Mouse (Mus musculus) forebrain, embryonic 15.5 days (tissue): ENCODE measurements at regions not wholly inside any gene's neighbourhood (a gene's known extent, or its start where the extent isn't known, plus 50 kb on each side); places are given as distances from the start of the nearest gene placed in this dataset.

ENCODE experiments used
- ATAC-seq: fragments of 200-750 bp; cut with Nextera tagmentation; replicated peaks from 2 replicates; pipeline ENCODE4 v1.8.0; 2017; ENCODE audit warnings: mild to moderate bottlenecking, moderate TSS enrichment, moderate library complexity
- H3K27ac ChIP-seq: fragments of 300-500 bp; sonication (generic); replicated peaks from 2 replicates; pipeline ENCODE4 v1.5.1; 2015; ENCODE audit warnings: mild to moderate bottlenecking, inconsistent platforms
- H3K27me3 ChIP-seq: fragments of 300-500 bp; sonication (generic); 2 replicates; pipeline ENCODE4 v1.6.1; 2015; ENCODE audit warnings: inconsistent platforms
- H3K36me3 ChIP-seq: fragments of 300-500 bp; sonication (generic); 2 replicates; pipeline ENCODE4 v1.6.1; 2015; ENCODE audit warnings: mild to moderate bottlenecking, inconsistent platforms
- H3K4me1 ChIP-seq: fragments of 300-500 bp; sonication (generic); 2 replicates; pipeline ENCODE4 v1.6.1; 2015; ENCODE audit warnings: inconsistent platforms
- H3K4me2 ChIP-seq: fragments of 300-500 bp; sonication (generic); replicated peaks from 2 replicates; pipeline ENCODE4 v1.6.1; 2015; ENCODE audit warnings: mild to moderate bottlenecking, inconsistent platforms
- H3K4me3 ChIP-seq: fragments of 300-500 bp; sonication (generic); 2 replicates; pipeline ENCODE4 v1.5.1; 2015; ENCODE audit warnings: mild to moderate bottlenecking, inconsistent platforms
- H3K9ac ChIP-seq: fragments of 300-500 bp; sonication (generic); replicated peaks from 2 replicates; pipeline ENCODE4 v1.6.1; 2015; ENCODE audit warnings: mild to moderate bottlenecking, inconsistent platforms
- H3K9me3 ChIP-seq: fragments of 300-500 bp; sonication (generic); 2 replicates; pipeline ENCODE4 v1.6.1; 2016; ENCODE audit warnings: inconsistent platforms
- WGBS: fragments of 180-500 bp; shearing (Covaris S2); methylation state at CpG from one replicate; pipeline ENCODE4 v1.1.7; 2015; ENCODE audit warnings: mixed read lengths; 5-methylcytosine and 5-hydroxymethylcytosine counted together

- Histone ChIP-seq H3K27ac (no peak overlapping the region), H3K9me3 (no peaks in the 10 kb centered on the region), H3K36me3 (no peaks in the 10 kb centered on the region), H3K27me3 (no peaks in the 10 kb centered on the region), H3K4me1 (no peaks in the 10 kb centered on the region), H3K4me2 (no peak overlapping the region), H3K9ac (no peak overlapping the region), H3K4me3 (no peak overlapping the region)
- no peak for ATAC-seq
Observed at GRCm38 (mm10) chr10:74722971-74723370, 244.0 kb upstream of the Gnaz start.

GRCm38 (mm10) chr10:74749446-74749845 lies 217.5 kb upstream of the Gnaz start:
- no peak overlapping the region for H3K4me3 ChIP-seq
- H3K9ac ChIP-seq: no peak overlapping the region
- no peak overlapping the region for H3K27ac ChIP-seq
- H3K27me3 ChIP-seq: no peaks in the 10 kb centered on the region
- ATAC-seq: no peak
- H3K4me1 ChIP-seq: no peaks in the 10 kb centered on the region
- H3K36me3 ChIP-seq: no peaks in the 10 kb centered on the region
- H3K9me3 ChIP-seq: no peaks in the 10 kb centered on the region
- H3K4me2 ChIP-seq: no peak overlapping the region
- 96% methylated on average over 2 of the region's 2 CpGs for WGBS

- no peaks in the 10 kb centered on the region for H3K9me3 ChIP-seq
- no peak overlapping the region for H3K27ac ChIP-seq
- H3K4me1 ChIP-seq: no peaks in the 10 kb centered on the region
- ATAC-seq: no peak
- H3K27me3 ChIP-seq: no peaks in the 10 kb centered on the region
- no peak overlapping the region for H3K9ac ChIP-seq
- H3K36me3 ChIP-seq: no peaks in the 10 kb centered on the region
- no peak overlapping the region for H3K4me2 ChIP-seq
- H3K4me3 ChIP-seq: no peak overlapping the region
Observed at GRCm38 (mm10) chr10:74750879-74751278, 216.1 kb upstream of the Gnaz start.

DNA sequence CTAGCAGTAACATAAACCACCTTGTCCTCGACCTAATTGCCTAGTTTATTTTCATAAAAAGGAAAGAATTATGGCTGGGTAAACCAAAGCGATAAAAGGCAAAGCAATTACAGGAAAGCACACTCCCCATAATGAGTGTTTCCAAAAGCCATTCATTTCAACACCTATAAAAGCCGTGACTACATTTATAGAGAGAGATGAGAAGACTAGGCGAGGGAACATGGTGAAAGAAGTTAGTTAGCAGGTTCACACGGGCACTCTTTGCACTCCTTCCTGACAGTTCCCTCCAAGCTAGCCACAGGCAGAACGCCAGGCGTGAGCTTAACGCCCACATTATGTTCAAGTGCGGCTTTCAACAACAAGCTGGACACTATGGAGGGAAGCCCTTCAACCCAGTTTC lies 206.2 kb upstream of the Gnaz start:
- Histone ChIP-seq H3K9ac (no peak overlapping the region), H3K36me3 (no peaks in the 10 kb centered on the region), H3K9me3 (no peaks in the 10 kb centered on the region), H3K4me2 (no peak overlapping the region), H3K27ac (no peak overlapping the region), H3K27me3 (no peaks in the 10 kb centered on the region), H3K4me3 (no peak overlapping the region), H3K4me1 (no peaks in the 10 kb centered on the region)
- 59% methylated on average over 9 of the region's 9 CpGs for WGBS
- ATAC-seq: no peak

GRCm38 (mm10) chr10:74789245-74789644 lies 177.7 kb upstream of the Gnaz start:
- H3K9ac ChIP-seq: no peak overlapping the region
- no peaks in the 10 kb centered on the region for H3K36me3 ChIP-seq
- no peaks in the 10 kb centered on the region for H3K4me1 ChIP-seq
- H3K4me3 ChIP-seq: no peak overlapping the region
- H3K9me3 ChIP-seq: no peaks in the 10 kb centered on the region
- H3K27me3 ChIP-seq: no peaks in the 10 kb centered on the region
- no peak overlapping the region for H3K27ac ChIP-seq
- no peak overlapping the region for H3K4me2 ChIP-seq
- no peak for ATAC-seq
- 90% methylated on average over 2 of the region's 2 CpGs for WGBS

DNA sequence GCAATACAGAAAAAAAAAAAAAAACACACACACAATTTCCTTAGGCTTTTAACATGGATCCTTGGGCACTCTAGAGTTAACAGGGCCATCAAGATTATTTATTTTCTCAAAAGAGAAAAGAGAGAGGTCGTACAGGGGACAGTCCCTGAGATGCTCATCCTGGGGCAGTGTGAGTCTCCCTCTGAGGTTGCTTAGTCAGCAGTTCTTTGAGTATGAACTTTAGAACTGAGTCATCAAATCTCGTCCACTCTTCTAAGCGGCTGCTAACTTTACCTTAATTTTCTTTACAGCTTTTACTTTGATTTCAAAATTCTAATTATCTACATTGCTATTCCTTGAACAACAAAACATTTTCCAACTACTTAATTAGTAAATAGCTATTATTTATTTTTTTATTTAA lies 177.0 kb upstream of the Gnaz start:
- H3K9me3 ChIP-seq: no peaks in the 10 kb centered on the region
- no peaks in the 10 kb centered on the region for H3K36me3 ChIP-seq
- WGBS: 69% methylated on average over 3 of the region's 3 CpGs
- no peaks in the 10 kb centered on the region for H3K27me3 ChIP-seq
- H3K4me1 ChIP-seq: no peaks in the 10 kb centered on the region
- no peak overlapping the region for H3K9ac ChIP-seq
- no peak overlapping the region for H3K4me3 ChIP-seq
- H3K4me2 ChIP-seq: no peak overlapping the region
- H3K27ac ChIP-seq: no peak overlapping the region
- no peak for ATAC-seq

GRCm38 (mm10) chr10:74823395-74823794 lies 143.6 kb upstream of the Gnaz start:
- Histone ChIP-seq H3K4me1 (no peaks in the 10 kb centered on the region), H3K4me2 (no peak overlapping the region), H3K36me3 (no peaks in the 10 kb centered on the region), H3K4me3 (no peak overlapping the region), H3K27me3 (no peaks in the 10 kb centered on the region), H3K9me3 (no peaks in the 10 kb centered on the region), H3K27ac (no peak overlapping the region), H3K9ac (no peak overlapping the region)
- ATAC-seq: no peak

GRCm38 (mm10) chr10:74834359-74834758 lies 132.6 kb upstream of the Gnaz start:
- no peak overlapping the region for H3K27ac ChIP-seq
- no peak overlapping the region for H3K9ac ChIP-seq
- 67% methylated on average over 2 of the region's 2 CpGs for WGBS
- H3K9me3 ChIP-seq: no peaks in the 10 kb centered on the region
- no peaks in the 10 kb centered on the region for H3K36me3 ChIP-seq
- no peaks in the 10 kb centered on the region for H3K4me1 ChIP-seq
- no peak overlapping the region for H3K4me2 ChIP-seq
- H3K4me3 ChIP-seq: no peak overlapping the region
- no peaks in the 10 kb centered on the region for H3K27me3 ChIP-seq
- ATAC-seq: no peak

GRCm38 (mm10) chr10:74848372-74848771 lies 118.6 kb upstream of the Gnaz start:
- Histone ChIP-seq H3K36me3 (no peaks in the 10 kb centered on the region), H3K27ac (no peak overlapping the region), H3K9me3 (no peaks in the 10 kb centered on the region), H3K4me1 (no peaks in the 10 kb centered on the region), H3K4me2 (no peak overlapping the region; the same call in 1 of the 2 replicates), H3K4me3 (no peak overlapping the region), H3K9ac (no peak overlapping the region), H3K27me3 (no peaks in the 10 kb centered on the region)
- ATAC-seq: peak; percentile 91
- WGBS: 7% methylated on average over 7 of the region's 7 CpGs

DNA sequence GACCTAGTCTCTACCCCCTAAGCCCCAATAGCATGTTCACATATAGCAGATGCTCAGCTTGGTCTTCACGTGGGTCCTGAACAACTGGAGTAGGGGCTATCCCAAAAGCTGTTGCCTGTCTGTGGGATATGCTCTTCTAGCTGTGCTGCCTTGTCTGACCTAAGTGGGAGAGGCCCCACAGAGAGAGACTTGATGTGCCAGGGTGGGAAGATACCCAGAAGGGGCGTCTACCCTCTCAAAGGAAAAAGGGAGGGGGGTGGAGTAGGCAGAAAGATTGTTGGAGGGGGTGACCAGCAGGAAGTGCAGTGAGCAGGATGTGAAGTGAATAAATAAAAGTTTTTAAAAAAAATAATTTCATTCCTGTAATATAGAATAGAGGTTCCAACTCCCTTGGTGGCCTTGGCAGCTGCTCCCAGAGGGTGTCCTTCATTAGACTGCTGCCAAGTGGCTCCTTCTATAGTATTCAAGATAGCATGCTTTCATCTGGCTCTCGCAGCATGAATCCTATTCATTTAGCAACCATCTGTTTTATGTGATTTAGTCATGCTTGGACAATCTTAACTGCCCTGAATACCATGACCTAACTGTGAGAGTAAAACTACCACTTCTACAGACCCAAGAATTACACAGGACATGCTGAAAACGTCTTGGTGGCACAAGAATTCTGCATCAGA lies 111.8 kb upstream of the Gnaz start:
- no peak overlapping the region for H3K4me2 ChIP-seq
- H3K27ac ChIP-seq: no peak overlapping the region
- peak; percentile 55 for ATAC-seq
- H3K36me3 ChIP-seq: no peaks in the 10 kb centered on the region
- no peaks in the 10 kb centered on the region for H3K9me3 ChIP-seq
- no peaks in the 10 kb centered on the region for H3K27me3 ChIP-seq
- peaks cover 4% of the 10 kb centered on the region; the same call in 1 of the 2 replicates for H3K4me1 ChIP-seq
- H3K9ac ChIP-seq: no peak overlapping the region
- 45% methylated on average over 4 of the region's 4 CpGs for WGBS
- H3K4me3 ChIP-seq: no peak overlapping the region
